Mouse (Mus musculus): ENCODE data around the gene Hyal2. TPM values are rescaled to one million over a fixed set of nuclear protein-coding genes. Genes with fewer than 3 reads are reported as not detected.
"Not testable (repeated sequence)": the region's sequence is repeated elsewhere in the genome, so short reads cannot be mapped to it uniquely, and the experiment has no call there.

Gene Hyal2
- polyA plus RNA-seq, 1 experiment from 2014 or later: 48.9 TPM

GRCm38 (mm10) chr9:107570845-107571244, 3.1 kb downstream of the Hyal2 start:
- ATAC-seq (ENCODE audit: low read depth): peak; percentile 69
- peak overlapping the region; percentile 74 for H3K4me3 ChIP-seq (ENCODE audit: low read depth, low read length)
- peaks cover 4% of the 10 kb centered on the region for H3K36me3 ChIP-seq (ENCODE audit: control insufficient read depth, insufficient read depth)
- H3K27me3 ChIP-seq (ENCODE audit: control insufficient read depth, insufficient read depth, low read depth, low read length): no peaks in the 10 kb centered on the region
- H3K4me1 ChIP-seq (ENCODE audit: control insufficient read depth, low read depth, low read length): peaks cover 68% of the 10 kb centered on the region
- H3K9me3 ChIP-seq (replicated peaks; ENCODE audit: control insufficient read depth, low read length): no peaks in the 10 kb centered on the region
- 30% methylated on average over 21 of the region's 21 CpGs for WGBS (ENCODE audit: insufficient replicate concordance)
- peak overlapping the region; percentile 81 for H3K4me2 ChIP-seq (ENCODE audit: low read depth, low read length)
- H3K27ac ChIP-seq (ENCODE audit: low read length): peak overlapping the region; percentile 92
- H3K9ac ChIP-seq (ENCODE audit: low read depth, low read length): peak overlapping the region; percentile 80

- Histone ChIP-seq H3K27ac (ENCODE audit: low read length) (peak overlapping the region; percentile 92), H3K36me3 (ENCODE audit: control insufficient read depth, insufficient read depth) (peaks cover 4% of the 10 kb centered on the region), H3K4me3 (ENCODE audit: low read depth, low read length) (peak overlapping the region; percentile 74), H3K4me1 (ENCODE audit: control insufficient read depth, low read depth, low read length) (peaks cover 67% of the 10 kb centered on the region), H3K9ac (ENCODE audit: low read depth, low read length) (peak overlapping the region; percentile 80), H3K9me3 (replicated peaks; ENCODE audit: control insufficient read depth, low read length) (no peaks in the 10 kb centered on the region), H3K4me2 (ENCODE audit: low read depth, low read length) (peak overlapping the region; percentile 81), H3K27me3 (ENCODE audit: control insufficient read depth, insufficient read depth, low read depth, low read length) (no peaks in the 10 kb centered on the region)
- peak; percentile 30 for ATAC-seq (ENCODE audit: low read depth)
- 72% methylated on average over 22 of the region's 22 CpGs for WGBS (ENCODE audit: insufficient replicate concordance)
Measured at GRCm38 (mm10) chr9:107571534-107572326, 4.0 kb downstream of the Hyal2 start.

GRCm38 (mm10) chr9:107572327-107572662, 4.5 kb downstream of the Hyal2 start:
- Histone ChIP-seq H3K27me3 (ENCODE audit: control insufficient read depth, insufficient read depth, low read depth, low read length) (no peaks in the 10 kb centered on the region), H3K4me1 (ENCODE audit: control insufficient read depth, low read depth, low read length) (peaks cover 67% of the 10 kb centered on the region), H3K9me3 (replicated peaks; ENCODE audit: control insufficient read depth, low read length) (no peaks in the 10 kb centered on the region), H3K4me2 (ENCODE audit: low read depth, low read length) (peak overlapping the region; percentile 81), H3K36me3 (ENCODE audit: control insufficient read depth, insufficient read depth) (peaks cover 4% of the 10 kb centered on the region), H3K4me3 (ENCODE audit: low read depth, low read length) (no peak overlapping the region), H3K27ac (ENCODE audit: low read length) (peak overlapping the region; percentile 92), H3K9ac (ENCODE audit: low read depth, low read length) (peak overlapping the region; percentile 80)
- WGBS (ENCODE audit: insufficient replicate concordance): 86% methylated on average over 2 of the region's 2 CpGs
- no peak for ATAC-seq (ENCODE audit: low read depth)

GRCm38 (mm10) chr9:107573774-107574173, 6.0 kb downstream of the Hyal2 start:
- H3K27me3 ChIP-seq (ENCODE audit: control insufficient read depth, insufficient read depth, low read depth, low read length); H3K9me3 ChIP-seq (replicated peaks; ENCODE audit: control insufficient read depth, low read length); H3K4me2 ChIP-seq (ENCODE audit: low read depth, low read length); H3K4me3 ChIP-seq (ENCODE audit: low read depth, low read length); H3K9ac ChIP-seq (ENCODE audit: low read depth, low read length); H3K27ac ChIP-seq (ENCODE audit: low read length); ATAC-seq (ENCODE audit: low read depth); H3K36me3 ChIP-seq (ENCODE audit: control insufficient read depth, insufficient read depth): not testable (repeated sequence)
- peaks cover 59% of the 10 kb centered on the region for H3K4me1 ChIP-seq (ENCODE audit: control insufficient read depth, low read depth, low read length)
- 76% methylated on average over 6 of the region's 6 CpGs for WGBS (ENCODE audit: insufficient replicate concordance)

GRCm38 (mm10) chr9:107575579-107576356, 8.0 kb downstream of the Hyal2 start:
- Histone ChIP-seq H3K27me3 (ENCODE audit: control insufficient read depth, insufficient read depth, low read depth, low read length) (no peaks in the 10 kb centered on the region), H3K9ac (ENCODE audit: low read depth, low read length) (no peak overlapping the region), H3K4me1 (ENCODE audit: control insufficient read depth, low read depth, low read length) (peaks cover 56% of the 10 kb centered on the region), H3K27ac (ENCODE audit: low read length) (peak overlapping the region; percentile 79), H3K36me3 (ENCODE audit: control insufficient read depth, insufficient read depth) (peaks cover 4% of the 10 kb centered on the region), H3K4me3 (ENCODE audit: low read depth, low read length) (no peak overlapping the region), H3K4me2 (ENCODE audit: low read depth, low read length) (no peak overlapping the region), H3K9me3 (replicated peaks; ENCODE audit: control insufficient read depth, low read length) (no peaks in the 10 kb centered on the region)
- no peak for ATAC-seq (ENCODE audit: low read depth)
- 71% methylated on average over 14 of the region's 14 CpGs for WGBS (ENCODE audit: insufficient replicate concordance)

GRCm38 (mm10) chr9:107576357-107577107, 8.8 kb downstream of the Hyal2 start, which contains the start of gene Hyal1:
Gene Hyal1 (plus strand): TSS chr9:107576927.
- peak within 1 kb of the TSS; percentile 79 for H3K27ac ChIP-seq (ENCODE audit: low read length)
- H3K9ac ChIP-seq (ENCODE audit: low read depth, low read length): peak within 1 kb of the TSS; percentile 62
- peak within 1 kb of the TSS; percentile 57 for H3K4me3 ChIP-seq (ENCODE audit: low read depth, low read length)
- 26% methylated on average over 16 of the region's 16 CpGs for WGBS (ENCODE audit: insufficient replicate concordance)
- ATAC-seq (ENCODE audit: low read depth): peak; percentile 78
- H3K36me3 ChIP-seq (ENCODE audit: control insufficient read depth, insufficient read depth): peaks cover 4% of the 10 kb centered on the region
- H3K27me3 ChIP-seq (ENCODE audit: control insufficient read depth, insufficient read depth, low read depth, low read length): no peaks in the 10 kb centered on the region
- H3K4me2 ChIP-seq (ENCODE audit: low read depth, low read length): peak within 1 kb of the TSS; percentile 73
- peaks cover 52% of the 10 kb centered on the region for H3K4me1 ChIP-seq (ENCODE audit: control insufficient read depth, low read depth, low read length)
- no peaks in the 10 kb centered on the region for H3K9me3 ChIP-seq (replicated peaks; ENCODE audit: control insufficient read depth, low read length)

GRCm38 (mm10) chr9:107577871-107578270, 10.1 kb downstream of the Hyal2 start:
- H3K4me3 ChIP-seq (ENCODE audit: low read depth, low read length): no peak overlapping the region
- no peak for ATAC-seq (ENCODE audit: low read depth)
- no peaks in the 10 kb centered on the region; the same call in 1 of the 2 replicates for H3K36me3 ChIP-seq (ENCODE audit: control insufficient read depth, insufficient read depth)
- H3K4me2 ChIP-seq (ENCODE audit: low read depth, low read length): no peak overlapping the region
- no peaks in the 10 kb centered on the region for H3K9me3 ChIP-seq (replicated peaks; ENCODE audit: control insufficient read depth, low read length)
- H3K9ac ChIP-seq (ENCODE audit: low read depth, low read length): no peak overlapping the region
- no peak overlapping the region for H3K27ac ChIP-seq (ENCODE audit: low read length)
- 87% methylated on average over 10 of the region's 10 CpGs for WGBS (ENCODE audit: insufficient replicate concordance)
- peaks cover 52% of the 10 kb centered on the region for H3K4me1 ChIP-seq (ENCODE audit: control insufficient read depth, low read depth, low read length)
- no peaks in the 10 kb centered on the region for H3K27me3 ChIP-seq (ENCODE audit: control insufficient read depth, insufficient read depth, low read depth, low read length)

GRCm38 (mm10) chr9:107578587-107578986, 10.8 kb downstream of the Hyal2 start, which contains the start of gene Naa80:
Gene Naa80 (plus strand): TSS chr9:107578887.
- WGBS (ENCODE audit: insufficient replicate concordance): 68% methylated on average over 3 of the region's 3 CpGs
- Histone ChIP-seq H3K4me1 (ENCODE audit: control insufficient read depth, low read depth, low read length) (peaks cover 49% of the 10 kb centered on the region), H3K27me3 (ENCODE audit: control insufficient read depth, insufficient read depth, low read depth, low read length) (no peaks in the 10 kb centered on the region), H3K9ac (ENCODE audit: low read depth, low read length) (no peak within 1 kb of the TSS), H3K9me3 (replicated peaks; ENCODE audit: control insufficient read depth, low read length) (no peaks in the 10 kb centered on the region), H3K4me3 (ENCODE audit: low read depth, low read length) (no peak within 1 kb of the TSS), H3K27ac (ENCODE audit: low read length) (peak within 1 kb of the TSS; percentile 92), H3K36me3 (ENCODE audit: control insufficient read depth, insufficient read depth) (peaks cover 7% of the 10 kb centered on the region), H3K4me2 (ENCODE audit: low read depth, low read length) (no peak within 1 kb of the TSS)
- ATAC-seq (ENCODE audit: low read depth): no peak

All from liver, embryonic 16.5 days (tissue).